Mouse (Mus musculus): Measurements from ENCODE around the gene Grhl1. TPM values are rescaled to one million over a fixed set of nuclear protein-coding genes. Genes with fewer than 3 reads are reported as not detected.

Grhl1 gene
- polyA plus RNA-seq, 1 experiment from 2014 or later: 0.86 TPM

GRCm38 (mm10) chr12:24555976-24556375 is 16.1 kb upstream of the Grhl1 start:
- Histone ChIP-seq H3K9ac (ENCODE audit: low read depth, low read length) (no peak overlapping the region), H3K9me3 (ENCODE audit: control insufficient read depth, low read length) (no peaks in the 10 kb centered on the region), H3K4me2 (ENCODE audit: low read depth, low read length) (no peak overlapping the region), H3K36me3 (ENCODE audit: control insufficient read depth, insufficient read depth, low read length) (peaks cover 2% of the 10 kb centered on the region; the same call in 1 of the 2 replicates), H3K27ac (ENCODE audit: low read length) (no peak overlapping the region), H3K4me1 (ENCODE audit: control insufficient read depth, insufficient read depth, low read length) (no peaks in the 10 kb centered on the region), H3K4me3 (ENCODE audit: low read length) (no peak overlapping the region), H3K27me3 (replicated peaks; ENCODE audit: control insufficient read depth, insufficient read depth, low read length) (no peaks in the 10 kb centered on the region)
- WGBS: 78% methylated on average over 8 of the region's 8 CpGs
- no peak for ATAC-seq

GRCm38 (mm10) chr12:24563395-24563960 is 8.6 kb upstream of the Grhl1 start:
- no peak for ATAC-seq
- H3K4me1 ChIP-seq (ENCODE audit: control insufficient read depth, insufficient read depth, low read length): no peaks in the 10 kb centered on the region
- no peaks in the 10 kb centered on the region for H3K27me3 ChIP-seq (replicated peaks; ENCODE audit: control insufficient read depth, insufficient read depth, low read length)
- 87% methylated on average over 7 of the region's 7 CpGs for WGBS
- H3K9ac ChIP-seq (ENCODE audit: low read depth, low read length): no peak overlapping the region
- H3K27ac ChIP-seq (ENCODE audit: low read length): no peak overlapping the region
- H3K36me3 ChIP-seq (ENCODE audit: control insufficient read depth, insufficient read depth, low read length): no peaks in the 10 kb centered on the region
- no peak overlapping the region for H3K4me2 ChIP-seq (ENCODE audit: low read depth, low read length)
- no peaks in the 10 kb centered on the region for H3K9me3 ChIP-seq (ENCODE audit: control insufficient read depth, low read length)
- no peak overlapping the region for H3K4me3 ChIP-seq (ENCODE audit: low read length)

GRCm38 (mm10) chr12:24565311-24565710 is 6.8 kb upstream of the Grhl1 start:
- Histone ChIP-seq H3K36me3 (ENCODE audit: control insufficient read depth, insufficient read depth, low read length) (no peaks in the 10 kb centered on the region), H3K9ac (ENCODE audit: low read depth, low read length) (no peak overlapping the region), H3K4me3 (ENCODE audit: low read length) (no peak overlapping the region), H3K27me3 (replicated peaks; ENCODE audit: control insufficient read depth, insufficient read depth, low read length) (no peaks in the 10 kb centered on the region), H3K4me2 (ENCODE audit: low read depth, low read length) (no peak overlapping the region), H3K27ac (ENCODE audit: low read length) (no peak overlapping the region), H3K9me3 (ENCODE audit: control insufficient read depth, low read length) (no peaks in the 10 kb centered on the region), H3K4me1 (ENCODE audit: control insufficient read depth, insufficient read depth, low read length) (no peaks in the 10 kb centered on the region)
- no peak for ATAC-seq
- 71% methylated on average over 6 of the region's 6 CpGs for WGBS

GRCm38 (mm10) chr12:24567606-24568005 is 4.5 kb upstream of the Grhl1 start:
- no peaks in the 10 kb centered on the region for H3K9me3 ChIP-seq (ENCODE audit: control insufficient read depth, low read length)
- 89% methylated on average over 3 of the region's 3 CpGs for WGBS
- H3K4me3 ChIP-seq (ENCODE audit: low read length): no peak overlapping the region
- H3K4me2 ChIP-seq (ENCODE audit: low read depth, low read length): no peak overlapping the region
- no peaks in the 10 kb centered on the region for H3K36me3 ChIP-seq (ENCODE audit: control insufficient read depth, insufficient read depth, low read length)
- H3K27me3 ChIP-seq (replicated peaks; ENCODE audit: control insufficient read depth, insufficient read depth, low read length): peaks cover 13% of the 10 kb centered on the region; the same call in 1 of the 2 replicates
- no peak overlapping the region for H3K27ac ChIP-seq (ENCODE audit: low read length)
- H3K9ac ChIP-seq (ENCODE audit: low read depth, low read length): no peak overlapping the region
- peaks cover 5% of the 10 kb centered on the region for H3K4me1 ChIP-seq (ENCODE audit: control insufficient read depth, insufficient read depth, low read length)
- no peak for ATAC-seq

GRCm38 (mm10) chr12:24572421-24573274 is 565 bp downstream of the Grhl1 start:
- H3K27ac ChIP-seq (ENCODE audit: low read length): no peak overlapping the region

GRCm38 (mm10) chr12:24573275-24573580 is 1.1 kb downstream of the Grhl1 start:
- Histone ChIP-seq H3K4me1 (ENCODE audit: control insufficient read depth, insufficient read depth, low read length) (peaks cover 7% of the 10 kb centered on the region), H3K4me3 (ENCODE audit: low read length) (no peak overlapping the region), H3K9ac (ENCODE audit: low read depth, low read length) (no peak overlapping the region), H3K36me3 (ENCODE audit: control insufficient read depth, insufficient read depth, low read length) (no peaks in the 10 kb centered on the region), H3K27me3 (replicated peaks; ENCODE audit: control insufficient read depth, insufficient read depth, low read length) (peaks cover 15% of the 10 kb centered on the region; the same call in 1 of the 2 replicates), H3K27ac (ENCODE audit: low read length) (no peak overlapping the region), H3K9me3 (ENCODE audit: control insufficient read depth, low read length) (no peaks in the 10 kb centered on the region), H3K4me2 (ENCODE audit: low read depth, low read length) (no peak overlapping the region)
- ATAC-seq: no peak
- WGBS: 47% methylated on average over 3 of the region's 3 CpGs

More at GRCm38 (mm10) chr12:24572421-24573274, 565 bp downstream of the Grhl1 start:
- peak overlapping the region; percentile 66 for H3K9ac ChIP-seq (ENCODE audit: low read depth, low read length)
- peaks cover 15% of the 10 kb centered on the region; the same call in 1 of the 2 replicates for H3K27me3 ChIP-seq (replicated peaks; ENCODE audit: control insufficient read depth, insufficient read depth, low read length)
- WGBS: 5% methylated on average over 43 of the region's 48 CpGs
- H3K4me1 ChIP-seq (ENCODE audit: control insufficient read depth, insufficient read depth, low read length): peaks cover 7% of the 10 kb centered on the region
- no peaks in the 10 kb centered on the region for H3K36me3 ChIP-seq (ENCODE audit: control insufficient read depth, insufficient read depth, low read length)
- peak; percentile 63 for ATAC-seq
- H3K4me3 ChIP-seq (ENCODE audit: low read length): peak overlapping the region; percentile 65
- peak overlapping the region; percentile 94 for H3K4me2 ChIP-seq (ENCODE audit: low read depth, low read length)
- no peaks in the 10 kb centered on the region for H3K9me3 ChIP-seq (ENCODE audit: control insufficient read depth, low read length)

GRCm38 (mm10) chr12:24574870-24575269 is 2.8 kb downstream of the Grhl1 start:
- no peak overlapping the region for H3K4me2 ChIP-seq (ENCODE audit: low read depth, low read length)

GRCm38 (mm10) chr12:24580452-24580851 is 8.4 kb downstream of the Grhl1 start:
- Histone ChIP-seq H3K27me3 (replicated peaks; ENCODE audit: control insufficient read depth, insufficient read depth, low read length) (no peaks in the 10 kb centered on the region), H3K27ac (ENCODE audit: low read length) (no peak overlapping the region), H3K9me3 (ENCODE audit: control insufficient read depth, low read length) (no peaks in the 10 kb centered on the region), H3K4me2 (ENCODE audit: low read depth, low read length) (no peak overlapping the region), H3K4me3 (ENCODE audit: low read length) (no peak overlapping the region), H3K9ac (ENCODE audit: low read depth, low read length) (no peak overlapping the region), H3K4me1 (ENCODE audit: control insufficient read depth, insufficient read depth, low read length) (no peaks in the 10 kb centered on the region), H3K36me3 (ENCODE audit: control insufficient read depth, insufficient read depth, low read length) (no peaks in the 10 kb centered on the region)
- ATAC-seq: no peak
- WGBS: 85% methylated on average over 1 of the region's 1 CpGs

More at GRCm38 (mm10) chr12:24574870-24575269, 2.8 kb downstream of the Grhl1 start:
- Histone ChIP-seq H3K36me3 (ENCODE audit: control insufficient read depth, insufficient read depth, low read length) (no peaks in the 10 kb centered on the region), H3K9ac (ENCODE audit: low read depth, low read length) (no peak overlapping the region), H3K4me1 (ENCODE audit: control insufficient read depth, insufficient read depth, low read length) (peaks cover 7% of the 10 kb centered on the region), H3K9me3 (ENCODE audit: control insufficient read depth, low read length) (no peaks in the 10 kb centered on the region), H3K27ac (ENCODE audit: low read length) (no peak overlapping the region), H3K27me3 (replicated peaks; ENCODE audit: control insufficient read depth, insufficient read depth, low read length) (peaks cover 15% of the 10 kb centered on the region; the same call in 1 of the 2 replicates), H3K4me3 (ENCODE audit: low read length) (no peak overlapping the region)
- 25% methylated on average over 7 of the region's 7 CpGs for WGBS
- ATAC-seq: no peak

- 79% methylated on average over 14 of the region's 14 CpGs for WGBS
- Histone ChIP-seq H3K4me2 (ENCODE audit: low read depth, low read length) (no peak overlapping the region), H3K36me3 (ENCODE audit: control insufficient read depth, insufficient read depth, low read length) (no peaks in the 10 kb centered on the region), H3K4me1 (ENCODE audit: control insufficient read depth, insufficient read depth, low read length) (no peaks in the 10 kb centered on the region), H3K4me3 (ENCODE audit: low read length) (no peak overlapping the region), H3K9ac (ENCODE audit: low read depth, low read length) (no peak overlapping the region), H3K27me3 (replicated peaks; ENCODE audit: control insufficient read depth, insufficient read depth, low read length) (no peaks in the 10 kb centered on the region), H3K27ac (ENCODE audit: low read length) (no peak overlapping the region), H3K9me3 (ENCODE audit: control insufficient read depth, low read length) (no peaks in the 10 kb centered on the region)
- ATAC-seq: no peak
Observed at GRCm38 (mm10) chr12:24580996-24581683, 9.1 kb downstream of the Grhl1 start.

All from intestine, embryonic 16.5 days (tissue).